9 mouse cellular contexts compared by ENCODE assay signal in genomic region chr15:81928277-81928676, GRCm38 (mm10). TPM values are rescaled to one million over a fixed set of nuclear protein-coding genes. Genes with fewer than 3 reads are reported as not detected.
DNase-seq lines count a peak whose midpoint lies in the region; ATAC-seq and TF ChIP-seq lines count a peak whose summit lies in the region.
"Had no signal": no experiment of that assay in that cellular context is flagged by ENCODE, and none has a peak within 500 bp of the region (broad histone marks: within the 10 kb centered on the region; RNA-seq: fewer than 3 reads in every experiment).

No protein-coding gene starts in this region.

- no peaks in the 10 kb centered on the region for H3K9me3 ChIP-seq in forebrain, embryonic 14.5 days (replicated peaks; ENCODE audit: control insufficient read depth, low read length)
- H3K9me3 ChIP-seq in limb, embryonic 15.5 days, result no peaks in the 10 kb centered on the region
- no peaks in the 10 kb centered on the region for H3K9me3 ChIP-seq in stomach, embryonic 14.5 days (ENCODE audit: control insufficient read depth, low read depth, low read length)

- peak overlapping the region; percentile 81 for H3K27ac ChIP-seq in layer of hippocampus, adult 2 months
- H3K27ac ChIP-seq in forebrain, embryonic 14.5 days (ENCODE audit: low read depth, low read length), result peak overlapping the region; percentile 75
- H3K27ac ChIP-seq in limb, embryonic 15.5 days, result peak overlapping the region; percentile 11; the same call in 1 of the 2 replicates
- H3K27ac ChIP-seq in stomach, embryonic 14.5 days (ENCODE audit: low read length), result peak overlapping the region; percentile 2; the same call in 1 of the 2 replicates

- no peak for ATAC-seq in forebrain, embryonic 14.5 days
- ATAC-seq in limb, embryonic 15.5 days (ENCODE audit: insufficient number of reproducible peaks, low FRiP score, low TSS enrichment, low read depth), result no peak
- ATAC-seq in stomach, embryonic 14.5 days (ENCODE audit: insufficient number of reproducible peaks, insufficient read depth, low FRiP score, low read depth), result no peak
- no peak for ATAC-seq in megakaryocyte-erythroid progenitor cell, adult 5-6 weeks (replicated peaks; ENCODE audit: low FRiP score, low TSS enrichment, poor library complexity, severe bottlenecking)

- peaks cover 17% of the 10 kb centered on the region for H3K4me1 ChIP-seq in forebrain, embryonic 14.5 days (ENCODE audit: control insufficient read depth, insufficient read depth, low read length)
- peaks cover 20% of the 10 kb centered on the region for H3K4me1 ChIP-seq in limb, embryonic 15.5 days
- peaks cover 16% of the 10 kb centered on the region for H3K4me1 ChIP-seq in stomach, embryonic 14.5 days (ENCODE audit: control insufficient read depth, insufficient read depth, low read length)

- no peak for TF ChIP-seq CTCF in layer of hippocampus, adult 2 months (conservative IDR thresholded peaks at IDR 0.05)

- 19% methylated on average over 11 of the region's 11 CpGs for WGBS in forebrain, embryonic 14.5 days
- WGBS in limb, embryonic 15.5 days, result 59% methylated on average over 11 of the region's 11 CpGs
- 52% methylated on average over 11 of the region's 11 CpGs for WGBS in stomach, embryonic 14.5 days

- H3K4me3 ChIP-seq in layer of hippocampus, adult 2 months, result no peak overlapping the region
- H3K4me3 ChIP-seq in forebrain, embryonic 14.5 days (ENCODE audit: low read depth, low read length), result no peak overlapping the region
- H3K4me3 ChIP-seq in limb, embryonic 15.5 days, result no peak overlapping the region
- no peak overlapping the region for H3K4me3 ChIP-seq in stomach, embryonic 14.5 days (ENCODE audit: low read depth, low read length)

- intact Hi-C loops in left cerebral cortex, postnatal 14 days (cut with DNase I), result no loop called here

- no peak overlapping the region for H3K9ac ChIP-seq in forebrain, embryonic 14.5 days (ENCODE audit: low read length)
- no peak overlapping the region for H3K9ac ChIP-seq in limb, embryonic 15.5 days
- no peak overlapping the region for H3K9ac ChIP-seq in stomach, embryonic 14.5 days (replicated peaks; ENCODE audit: low read depth, low read length)

- H3K27me3 ChIP-seq in forebrain, embryonic 14.5 days (replicated peaks; ENCODE audit: control insufficient read depth, insufficient read depth, low read length), result no peaks in the 10 kb centered on the region
- no peaks in the 10 kb centered on the region for H3K27me3 ChIP-seq in limb, embryonic 15.5 days
- H3K27me3 ChIP-seq in stomach, embryonic 14.5 days (ENCODE audit: control insufficient read depth, insufficient read depth, low read length), result no peaks in the 10 kb centered on the region

- H3K36me3 ChIP-seq in forebrain, embryonic 14.5 days (ENCODE audit: control insufficient read depth, insufficient read depth, low read length), result peaks cover 2% of the 10 kb centered on the region; the same call in 1 of the 2 replicates
- H3K36me3 ChIP-seq in limb, embryonic 15.5 days, result 0 out of 2 replicates have a peak, but pooled peaks cover 8% of the 10 kb centered on the region
- H3K36me3 ChIP-seq in stomach, embryonic 14.5 days (ENCODE audit: control insufficient read depth, insufficient read depth, low read length), result no peaks in the 10 kb centered on the region

- peak in 1 of 2 experiments; percentile 44 for DNase-seq in layer of hippocampus, adult 2 months (ENCODE audit: low spot score in 2 of 2)
- no peak for DNase-seq in layer of hippocampus, postnatal 25 days (ENCODE audit: extremely low spot score in 1 of 2, low spot score in 1 of 2)
- DNase-seq in Muller cell, postnatal 12 days (ENCODE audit: inconsistent ontology term), result peak; percentile 93
- peak; percentile 69 for DNase-seq in forebrain, embryonic 14.5 days (ENCODE audit: low spot score)
- no peak for DNase-seq in left cerebral cortex, postnatal 14 days (ENCODE audit: low spot score in 2 of 2)

- H3K4me2 ChIP-seq in forebrain, embryonic 14.5 days (ENCODE audit: low read length), result no peak overlapping the region; the same call in 1 of the 2 replicates
- H3K4me2 ChIP-seq in limb, embryonic 15.5 days, result no peak overlapping the region
- H3K4me2 ChIP-seq in stomach, embryonic 14.5 days (replicated peaks; ENCODE audit: low read depth, low read length), result no peak overlapping the region

RNA-seq across cellular contexts. Expression of gene Polr3h, which starts 2.2 kb away (rescaled TPM):
- total RNA-seq in layer of hippocampus, adult 2 months (2021), result 10 to 100 TPM; 44.8 to 51.4 TPM
- 10 to 100 TPM; 48.0 to 52.8 TPM for total RNA-seq in layer of hippocampus, postnatal 25 days (2021)
- 99.6 and 110 TPM in 2 replicates for polyA plus RNA-seq in forebrain, embryonic 14.5 days (2014; fragmentation: Nextera tagmentation; extraction: Ambion mirVana)
- polyA plus RNA-seq in limb, embryonic 15.5 days (2015; fragmentation: Nextera tagmentation; extraction: Ambion mirVana), result 60.5 and 76.3 TPM in 2 replicates
- 62.7 and 68.0 TPM in 2 replicates for polyA plus RNA-seq in stomach, embryonic 14.5 days (2014; fragmentation: Nextera tagmentation; extraction: Ambion mirVana)
- total RNA-seq in megakaryocyte-erythroid progenitor cell, adult 5-6 weeks (2014; fragmentation: Nextera tagmentation), result 46.2 and 57.3 TPM in 2 replicates
- 47.7 and 59.5 TPM in 2 replicates for total RNA-seq in megakaryocyte-erythroid progenitor cell, adult 5-6 weeks (2017)
- 10 to 100 TPM; 52.8 to 53.9 TPM for total RNA-seq in left cerebral cortex, postnatal 14 days (2021)

RNA-seq across cellular contexts. Expression of gene Csdc2, which starts 8.3 kb away (rescaled TPM):
- 10 to 100 TPM; 75.2 to 81.8 TPM for total RNA-seq in layer of hippocampus, adult 2 months (2021)
- 10 to 100 TPM; 89.9 to 90.2 TPM for total RNA-seq in layer of hippocampus, postnatal 25 days (2021)
- 72.8 and 110 TPM in 2 replicates for polyA plus RNA-seq in forebrain, embryonic 14.5 days (2014; fragmentation: Nextera tagmentation; extraction: Ambion mirVana)
- polyA plus RNA-seq in limb, embryonic 15.5 days (2015; fragmentation: Nextera tagmentation; extraction: Ambion mirVana), result 14.0 and 16.1 TPM in 2 replicates
- polyA plus RNA-seq in stomach, embryonic 14.5 days (2014; fragmentation: Nextera tagmentation; extraction: Ambion mirVana), result 15.7 and 18.3 TPM in 2 replicates
- not detected in 2 replicates for total RNA-seq in megakaryocyte-erythroid progenitor cell, adult 5-6 weeks (2014; fragmentation: Nextera tagmentation)
- not detected in 2 replicates for total RNA-seq in megakaryocyte-erythroid progenitor cell, adult 5-6 weeks (2017)
- 100 to 1,000 TPM; 109 to 112 TPM for total RNA-seq in left cerebral cortex, postnatal 14 days (2021)

RNA-seq across cellular contexts. Expression of gene Pmm1, which starts 32.5 kb away (rescaled TPM):
- 100 to 1,000 TPM; 214 to 224 TPM for total RNA-seq in layer of hippocampus, adult 2 months (2021)
- 100 to 1,000 TPM; 209 to 227 TPM for total RNA-seq in layer of hippocampus, postnatal 25 days (2021)
- polyA plus RNA-seq in forebrain, embryonic 14.5 days (2014; fragmentation: Nextera tagmentation; extraction: Ambion mirVana), result 92.6 and 93.3 TPM in 2 replicates
- 39.5 and 40.5 TPM in 2 replicates for polyA plus RNA-seq in limb, embryonic 15.5 days (2015; fragmentation: Nextera tagmentation; extraction: Ambion mirVana)
- 29.9 and 37.2 TPM in 2 replicates for polyA plus RNA-seq in stomach, embryonic 14.5 days (2014; fragmentation: Nextera tagmentation; extraction: Ambion mirVana)
- 62.0 and 90.7 TPM in 2 replicates for total RNA-seq in megakaryocyte-erythroid progenitor cell, adult 5-6 weeks (2014; fragmentation: Nextera tagmentation)
- 30.5 and 33.1 TPM in 2 replicates for total RNA-seq in megakaryocyte-erythroid progenitor cell, adult 5-6 weeks (2017)
- total RNA-seq in left cerebral cortex, postnatal 14 days (2021), result 100 to 1,000 TPM; 190 to 201 TPM

RNA-seq across cellular contexts. Expression of gene 1700029P11Rik, which starts 52.1 kb away (rescaled TPM):
- total RNA-seq in layer of hippocampus, adult 2 months (2021), result not detected
- not detected for total RNA-seq in layer of hippocampus, postnatal 25 days (2021)
- polyA plus RNA-seq in forebrain, embryonic 14.5 days (2014; fragmentation: Nextera tagmentation; extraction: Ambion mirVana), result not detected in 2 replicates
- not detected in 2 replicates for polyA plus RNA-seq in limb, embryonic 15.5 days (2015; fragmentation: Nextera tagmentation; extraction: Ambion mirVana)
- polyA plus RNA-seq in stomach, embryonic 14.5 days (2014; fragmentation: Nextera tagmentation; extraction: Ambion mirVana), result not detected in 2 replicates
- total RNA-seq in megakaryocyte-erythroid progenitor cell, adult 5-6 weeks (2014; fragmentation: Nextera tagmentation), result not detected in 2 replicates
- total RNA-seq in megakaryocyte-erythroid progenitor cell, adult 5-6 weeks (2017), result not detected in 2 replicates
- not detected for total RNA-seq in left cerebral cortex, postnatal 14 days (2021)
- total RNA-seq: layer of hippocampus, postnatal 10 days had no signal

RNA-seq across cellular contexts. Expression of gene Aco2, which starts 56.2 kb away (rescaled TPM):
- 100 to 1,000 TPM; 442 to 446 TPM for total RNA-seq in layer of hippocampus, adult 2 months (2021)
- total RNA-seq in layer of hippocampus, postnatal 25 days (2021), result 100 to 1,000 TPM; 475 to 495 TPM
- 204 and 231 TPM in 2 replicates for polyA plus RNA-seq in forebrain, embryonic 14.5 days (2014; fragmentation: Nextera tagmentation; extraction: Ambion mirVana)
- 144 and 165 TPM in 2 replicates for polyA plus RNA-seq in limb, embryonic 15.5 days (2015; fragmentation: Nextera tagmentation; extraction: Ambion mirVana)
- polyA plus RNA-seq in stomach, embryonic 14.5 days (2014; fragmentation: Nextera tagmentation; extraction: Ambion mirVana), result 136 and 144 TPM in 2 replicates
- total RNA-seq in megakaryocyte-erythroid progenitor cell, adult 5-6 weeks (2014; fragmentation: Nextera tagmentation), result 162 and 178 TPM in 2 replicates
- 171 and 185 TPM in 2 replicates for total RNA-seq in megakaryocyte-erythroid progenitor cell, adult 5-6 weeks (2017)
- 100 to 1,000 TPM; 445 to 467 TPM for total RNA-seq in left cerebral cortex, postnatal 14 days (2021)

Comparison
In these comparisons a context has a peak if more than half of its experiments do, and no peak if none do; other contexts are left out.
1. DNase-seq: peak in Muller cell, postnatal 12 days (single experiment) and forebrain, embryonic 14.5 days (single experiment); none in layer of hippocampus, postnatal 25 days (0 of 2) and left cerebral cortex, postnatal 14 days (0 of 2).
2. H3K27ac ChIP-seq: peak in every context shown above with its lines; median percentile 81 in layer of hippocampus, adult 2 months; 75 in forebrain, embryonic 14.5 days; 11 in limb, embryonic 15.5 days; 2 in stomach, embryonic 14.5 days.
3. RNA of gene Csdc2, which starts 8.3 kb away (total RNA-seq): 109 to 112 TPM in left cerebral cortex, postnatal 14 days, 89.9 to 90.2 TPM in layer of hippocampus, postnatal 25 days and 75.2 to 81.8 TPM in layer of hippocampus, adult 2 months; not detected in megakaryocyte-erythroid progenitor cell, adult 5-6 weeks; every median in the first group is over 10 times any median in the second.